Mouse (Mus musculus): ENCODE results near the gene Bst2.

DNA sequence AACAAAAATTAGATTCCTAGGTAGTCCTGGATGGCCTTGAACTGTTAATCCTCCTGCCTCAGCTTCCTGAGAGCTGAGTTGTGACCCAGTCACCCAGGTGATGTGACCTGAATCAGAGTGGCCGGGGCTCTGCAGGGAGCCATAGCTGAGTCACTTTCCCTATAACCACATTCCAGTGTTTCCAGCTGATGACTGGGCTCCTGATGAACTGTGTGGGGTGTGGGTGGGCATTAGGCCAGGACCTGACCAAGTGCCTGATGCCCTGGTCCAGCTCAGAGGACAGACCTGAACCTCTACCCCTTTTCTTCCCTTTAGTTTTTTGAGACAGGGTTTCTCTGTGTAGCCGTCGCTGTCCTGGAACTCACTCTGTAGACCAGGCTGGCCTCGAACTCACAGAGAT, 31.9 kb downstream of the Bst2 start:
- no peak for TF ChIP-seq CTCF (IDR thresholded peaks at IDR 0.05; ENCODE audit: borderline replicate concordance, extremely low read depth, insufficient read depth, insufficient read length)
- TF ChIP-seq POLR2A (IDR thresholded peaks at IDR 0.05; ENCODE audit: borderline replicate concordance, extremely low read depth, insufficient read depth, insufficient read length, poor library complexity, severe bottlenecking): no peak

All from brain, embryonic 14.5 days (tissue).